Mouse (Mus musculus) thymus, adult 2 months (tissue): ENCODE data around the gene Habp2.

Experiments used
- CTCF ChIP-seq: fragments of 200-500 bp; IDR thresholded peaks from 2 replicates; pipeline ENCODE4 v1.5.1; 2012; ENCODE audit warnings: mild to moderate bottlenecking, control low read depth, low read length, moderate library complexity, borderline replicate concordance; ENCODE audit not compliant: control insufficient read depth, poor library complexity, insufficient read depth; ENCODE audit errors: extremely low read depth
- POLR2A ChIP-seq: fragments of 200-500 bp; IDR thresholded peaks from 2 replicates; pipeline ENCODE4 v1.6.1; 2012; ENCODE audit warnings: mild to moderate bottlenecking, low read length, control low read depth, moderate library complexity; ENCODE audit not compliant: control insufficient read depth, poor library complexity, insufficient read depth; ENCODE audit errors: extremely low read depth

GRCm38 (mm10) chr19:56346750-56347149, 59.8 kb downstream of the Habp2 start:
- TF ChIP-seq CTCF, result no peak
- no peak for TF ChIP-seq POLR2A
